ENCODE assay signal across 11 mouse cellular contexts in the genomic region with DNA sequence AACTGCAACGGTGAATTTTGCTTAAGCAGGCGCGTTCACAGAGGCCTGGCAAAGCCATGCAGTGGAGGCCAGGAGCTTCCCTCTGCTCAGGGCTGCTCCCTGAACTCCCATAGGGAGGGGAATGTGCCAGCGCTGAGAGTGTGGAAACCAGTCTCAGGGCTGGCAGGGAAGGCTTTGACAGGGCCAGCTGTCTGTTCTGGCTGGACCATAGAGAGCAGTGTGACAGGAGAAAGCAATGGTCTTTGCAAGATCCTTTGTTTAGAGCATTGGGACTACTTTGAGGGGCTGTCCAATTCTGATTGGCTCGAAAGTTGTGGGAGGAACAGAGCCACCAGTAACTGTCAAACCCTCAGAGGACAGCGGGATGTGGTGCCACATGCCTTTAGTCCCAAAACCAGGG. TPM values are rescaled to one million over a fixed set of nuclear protein-coding genes. Genes with fewer than 3 reads are reported as not detected.
DNase-seq lines count a peak whose midpoint lies in the region; ATAC-seq and TF ChIP-seq lines count a peak whose summit lies in the region.
"Had no signal": no experiment of that assay in that cellular context is flagged by ENCODE, and none has a peak within 500 bp of the region (broad histone marks: within the 10 kb centered on the region; RNA-seq: fewer than 3 reads in every experiment).

No protein-coding gene starts in this region.

- peaks cover 17% of the 10 kb centered on the region; the same call in 1 of the 2 replicates for H3K36me3 ChIP-seq in lung, embryonic 14.5 days (ENCODE audit: insufficient read depth)
- H3K36me3 ChIP-seq in forebrain, embryonic 10.5 days (replicated peaks), result no peaks in the 10 kb centered on the region
- H3K36me3 ChIP-seq in hindbrain, embryonic 14.5 days (replicated peaks; ENCODE audit: control insufficient read depth, insufficient read depth), result no peaks in the 10 kb centered on the region
- no peaks in the 10 kb centered on the region for H3K36me3 ChIP-seq in midbrain, postnatal 0 days (ENCODE audit: insufficient read depth, low read length)
- H3K36me3 ChIP-seq: liver, embryonic 15.5 days; stomach, embryonic 15.5 days had no signal

- H3K27ac ChIP-seq in lung, embryonic 14.5 days (ENCODE audit: low read depth), result peak overlapping the region; percentile 60
- peak overlapping the region; percentile 67 for H3K27ac ChIP-seq in forebrain, embryonic 10.5 days
- H3K27ac ChIP-seq in hindbrain, embryonic 14.5 days, result 0 out of 2 replicates have a peak overlapping the region, but pooled peaks have one; percentile 17
- no peak overlapping the region; the same call in 1 of the 2 replicates for H3K27ac ChIP-seq in midbrain, postnatal 0 days (ENCODE audit: low read depth, low read length)
- H3K27ac ChIP-seq: liver, embryonic 15.5 days; stomach, embryonic 15.5 days had no signal

- no peak for TF ChIP-seq CTCF in lung, embryonic 14.5 days (IDR thresholded peaks at IDR 0.05; ENCODE audit: low read depth)
- TF ChIP-seq CTCF in midbrain, postnatal 0 days (IDR thresholded peaks at IDR 0.05), result no peak

- peak; percentile 15 for ATAC-seq in lung, embryonic 14.5 days (ENCODE audit: insufficient read depth)
- peak; percentile 75; the same call in 1 of the 2 replicates for ATAC-seq in hindbrain, embryonic 14.5 days (ENCODE audit: low FRiP score)
- ATAC-seq in midbrain, postnatal 0 days (ENCODE audit: low FRiP score), result peak; percentile 83
- no peak for ATAC-seq in activated CD4-positive, CD25-positive, alpha-beta regulatory T cell, adult 4 months

- 46% methylated on average over 6 of the region's 6 CpGs for WGBS in lung, embryonic 14.5 days
- 66% methylated on average over 6 of the region's 6 CpGs for WGBS in forebrain, embryonic 10.5 days
- WGBS in hindbrain, embryonic 14.5 days, result 41% methylated on average over 6 of the region's 6 CpGs
- WGBS in midbrain, postnatal 0 days, result 35% methylated on average over 6 of the region's 6 CpGs

- H3K4me2 ChIP-seq in lung, embryonic 14.5 days, result no peak overlapping the region
- H3K4me2 ChIP-seq in hindbrain, embryonic 14.5 days (replicated peaks), result no peak overlapping the region
- no peak overlapping the region for H3K4me2 ChIP-seq in midbrain, postnatal 0 days (ENCODE audit: low read depth, low read length, poor library complexity, severe bottlenecking)
- H3K4me2 ChIP-seq: liver, embryonic 15.5 days; stomach, embryonic 15.5 days had no signal

- DNase-seq in lung, embryonic 14.5 days, result peak; percentile 66
- no peak for DNase-seq in lung, postnatal 36 days
- DNase-seq in forebrain, embryonic 10.5 days (ENCODE audit: extremely low spot score, low spot score), result no peak
- peak; percentile 30 for DNase-seq in hindbrain, embryonic 14.5 days (ENCODE audit: low spot score)
- peak; percentile 88 for DNase-seq in midbrain, postnatal 0 days (ENCODE audit: low spot score)
- no peak for DNase-seq in testis, postnatal 14 days (ENCODE audit: low spot score)
- no peak for DNase-seq in ovary, adult 18-20 months (ENCODE audit: low spot score)

- no peaks in the 10 kb centered on the region for H3K9me3 ChIP-seq in lung, embryonic 14.5 days (ENCODE audit: low read depth, low read length)
- H3K9me3 ChIP-seq in forebrain, embryonic 10.5 days, result no peaks in the 10 kb centered on the region
- H3K9me3 ChIP-seq in hindbrain, embryonic 14.5 days (ENCODE audit: control insufficient read depth, low read length), result no peaks in the 10 kb centered on the region
- H3K9me3 ChIP-seq in midbrain, postnatal 0 days (ENCODE audit: low read length), result no peaks in the 10 kb centered on the region
- H3K9me3 ChIP-seq: liver, embryonic 15.5 days; stomach, embryonic 15.5 days had no signal

- H3K4me3 ChIP-seq in lung, embryonic 14.5 days (ENCODE audit: low read depth, low read length), result no peak overlapping the region
- H3K4me3 ChIP-seq in forebrain, embryonic 10.5 days, result no peak overlapping the region
- no peak overlapping the region for H3K4me3 ChIP-seq in hindbrain, embryonic 14.5 days (replicated peaks; ENCODE audit: low read length)
- no peak overlapping the region for H3K4me3 ChIP-seq in midbrain, postnatal 0 days (ENCODE audit: low read depth, low read length)
- H3K4me3 ChIP-seq: erythroblast, embryonic 14.5 days; liver, embryonic 15.5 days; stomach, embryonic 15.5 days had no signal

- no peaks in the 10 kb centered on the region for H3K27me3 ChIP-seq in lung, embryonic 14.5 days (ENCODE audit: insufficient read depth, low read length)
- H3K27me3 ChIP-seq in forebrain, embryonic 10.5 days (ENCODE audit: poor library complexity, severe bottlenecking), result no peaks in the 10 kb centered on the region
- no peaks in the 10 kb centered on the region for H3K27me3 ChIP-seq in hindbrain, embryonic 14.5 days (ENCODE audit: control insufficient read depth, insufficient read depth, low read length)
- no peaks in the 10 kb centered on the region for H3K27me3 ChIP-seq in midbrain, postnatal 0 days (ENCODE audit: insufficient read depth, low read length)
- H3K27me3 ChIP-seq: liver, embryonic 15.5 days; stomach, embryonic 15.5 days had no signal

- peaks cover 42% of the 10 kb centered on the region for H3K4me1 ChIP-seq in lung, embryonic 14.5 days (ENCODE audit: insufficient read depth)
- peaks cover 39% of the 10 kb centered on the region for H3K4me1 ChIP-seq in forebrain, embryonic 10.5 days
- peaks cover 2% of the 10 kb centered on the region; the same call in 1 of the 2 replicates for H3K4me1 ChIP-seq in hindbrain, embryonic 14.5 days (replicated peaks; ENCODE audit: control insufficient read depth, insufficient read depth, low read length)
- no peaks in the 10 kb centered on the region for H3K4me1 ChIP-seq in midbrain, postnatal 0 days (ENCODE audit: insufficient read depth, low read length)
- H3K4me1 ChIP-seq: liver, embryonic 15.5 days had no signal

- H3K9ac ChIP-seq in lung, embryonic 14.5 days, result no peak overlapping the region
- H3K9ac ChIP-seq in hindbrain, embryonic 14.5 days, result no peak overlapping the region
- no peak overlapping the region for H3K9ac ChIP-seq in midbrain, postnatal 0 days (replicated peaks; ENCODE audit: low read length, poor library complexity, severe bottlenecking)
- H3K9ac ChIP-seq: liver, embryonic 15.5 days; stomach, embryonic 15.5 days had no signal

RNA-seq across cellular contexts. Expression of gene Emp1, which starts 5.9 kb away (rescaled TPM):
- polyA plus RNA-seq in lung, embryonic 14.5 days (2014; fragmentation: Nextera tagmentation; extraction: Ambion mirVana), result 23.7 and 25.1 TPM in 2 replicates
- polyA plus RNA-seq in forebrain, embryonic 10.5 days (2016; fragmentation: Nextera tagmentation; extraction: Ambion mirVana), result 3.4 and 5.1 TPM in 2 replicates
- polyA plus RNA-seq in hindbrain, embryonic 14.5 days (2014; fragmentation: Nextera tagmentation; extraction: Ambion mirVana), result 4.9 and 5.3 TPM in 2 replicates
- 26.9 and 42.1 TPM in 2 replicates for total RNA-seq in midbrain, postnatal 0 days (2014; rRNA removed)
- polyA plus RNA-seq in midbrain, postnatal 0 days (2015; fragmentation: Nextera tagmentation; extraction: Ambion mirVana), result 5.6 and 5.7 TPM in 2 replicates
- 10 to 100 TPM in 1 of 2 experiments, 1 to 10 TPM in 1; 7.5 to 10.5 TPM for polyA plus RNA-seq in activated CD4-positive, CD25-positive, alpha-beta regulatory T cell, adult 4 months (2017; shearing (Covaris generic))
- polyA plus RNA-seq: erythroblast, embryonic 14.5 days had no signal

RNA-seq across cellular contexts. Expression of gene Pbp2, which starts 58.0 kb away (rescaled TPM):
- 0.38 and 0.53 TPM in 2 replicates for polyA plus RNA-seq in lung, embryonic 14.5 days (2014; fragmentation: Nextera tagmentation; extraction: Ambion mirVana)
- polyA plus RNA-seq in forebrain, embryonic 10.5 days (2016; fragmentation: Nextera tagmentation; extraction: Ambion mirVana), result not detected in 2 replicates
- 0.16 and 0.31 TPM in 2 replicates for polyA plus RNA-seq in hindbrain, embryonic 14.5 days (2014; fragmentation: Nextera tagmentation; extraction: Ambion mirVana)
- not detected in 2 replicates for total RNA-seq in midbrain, postnatal 0 days (2014; rRNA removed)
- not detected in 2 replicates for polyA plus RNA-seq in midbrain, postnatal 0 days (2015; fragmentation: Nextera tagmentation; extraction: Ambion mirVana)
- polyA plus RNA-seq in activated CD4-positive, CD25-positive, alpha-beta regulatory T cell, adult 4 months (2017; shearing (Covaris generic)), result not detected
- polyA plus RNA-seq: erythroblast, embryonic 14.5 days; liver, embryonic 15.5 days had no signal

Comparison
In these comparisons a context has a peak if more than half of its experiments do, and no peak if none do; other contexts are left out.
1. DNase-seq: peak in lung, embryonic 14.5 days (single experiment), hindbrain, embryonic 14.5 days (single experiment) and midbrain, postnatal 0 days (single experiment); none in lung, postnatal 36 days (single experiment), forebrain, embryonic 10.5 days (single experiment), testis, postnatal 14 days (single experiment) and ovary, adult 18-20 months (single experiment).